Mouse (Mus musculus): ENCODE results near the gene Hoxa10. TPM values are rescaled to one million over a fixed set of nuclear protein-coding genes. Genes with fewer than 3 reads are reported as not detected.

Gene Hoxa10
- polyA plus RNA-seq, 1 experiment from 2014 or later, result 10.0 TPM

DNA sequence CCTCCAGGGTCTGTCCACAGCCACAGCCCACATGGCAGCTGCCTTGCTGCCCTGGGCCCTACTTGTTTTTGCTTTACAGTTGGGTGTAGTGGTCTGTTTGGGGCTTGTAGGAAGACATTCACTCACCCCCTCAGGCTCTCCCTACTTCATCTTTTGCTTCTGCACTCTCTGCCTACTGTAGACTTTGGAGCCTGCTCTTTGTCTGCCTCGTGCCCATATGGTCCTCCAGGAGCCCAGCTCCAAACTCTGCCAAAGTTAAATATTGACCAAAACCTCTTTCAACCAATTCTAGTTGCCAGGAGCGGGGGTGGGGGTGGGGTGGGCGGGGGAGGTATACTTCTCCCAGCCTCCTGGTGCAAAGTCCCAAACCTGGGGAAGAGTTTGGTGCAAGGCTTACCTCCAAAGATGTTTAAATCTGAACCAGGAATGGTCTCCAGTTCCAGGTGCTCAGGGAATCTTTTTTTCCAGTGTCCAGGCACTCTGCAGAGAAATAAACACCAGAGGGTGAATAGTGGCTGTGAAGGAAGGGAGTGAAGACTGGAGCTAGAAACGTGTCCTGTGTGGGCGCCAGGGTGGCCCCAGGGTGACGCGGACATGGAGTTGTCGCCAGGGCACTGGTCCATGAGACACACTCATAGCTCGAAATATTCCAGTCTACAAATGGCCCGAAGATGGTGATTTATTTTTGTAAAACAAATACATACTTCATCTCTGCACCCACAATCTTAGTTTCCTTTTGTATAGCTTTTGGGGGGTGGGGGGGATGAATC is 57.2 kb downstream of the Hoxa10 start:
- peak overlapping the region; percentile 86 for H3K27ac ChIP-seq (ENCODE audit: low read length)
- peak overlapping the region; percentile 13; the same call in 1 of the 2 replicates for H3K4me3 ChIP-seq (ENCODE audit: low read length)
- ATAC-seq, result peak; percentile 63
- WGBS, result 18% methylated on average over 10 of the region's 10 CpGs
- no peaks in the 10 kb centered on the region for H3K9me3 ChIP-seq (ENCODE audit: control insufficient read depth, low read length)
- H3K36me3 ChIP-seq (ENCODE audit: control insufficient read depth, insufficient read depth, low read length), result no peaks in the 10 kb centered on the region
- H3K4me2 ChIP-seq (ENCODE audit: low read depth, low read length), result peak overlapping the region; percentile 43
- H3K4me1 ChIP-seq (ENCODE audit: control insufficient read depth, insufficient read depth, low read length), result peaks cover 50% of the 10 kb centered on the region
- peaks cover 8% of the 10 kb centered on the region for H3K27me3 ChIP-seq (replicated peaks; ENCODE audit: control insufficient read depth, insufficient read depth, low read length)
- H3K9ac ChIP-seq (ENCODE audit: low read depth, low read length), result peak overlapping the region; percentile 53

- 0 out of 2 replicates have a peak overlapping the region, but pooled peaks have one; percentile 8 for H3K4me3 ChIP-seq (ENCODE audit: low read length)
- 40% methylated on average over 1 of the region's 1 CpGs for WGBS
- H3K9me3 ChIP-seq (ENCODE audit: control insufficient read depth, low read length), result no peaks in the 10 kb centered on the region
- H3K9ac ChIP-seq (ENCODE audit: low read depth, low read length), result peak overlapping the region; percentile 53
- peak; percentile 34; the same call in 1 of the 2 replicates for ATAC-seq
- H3K36me3 ChIP-seq (ENCODE audit: control insufficient read depth, insufficient read depth, low read length), result no peaks in the 10 kb centered on the region
- peak overlapping the region; percentile 86 for H3K27ac ChIP-seq (ENCODE audit: low read length)
- H3K4me1 ChIP-seq (ENCODE audit: control insufficient read depth, insufficient read depth, low read length), result peaks cover 51% of the 10 kb centered on the region
- peak overlapping the region; percentile 43 for H3K4me2 ChIP-seq (ENCODE audit: low read depth, low read length)
- H3K27me3 ChIP-seq (replicated peaks; ENCODE audit: control insufficient read depth, insufficient read depth, low read length), result peaks cover 8% of the 10 kb centered on the region
Measured at GRCm38 (mm10) chr6:52182793-52183192, 57.9 kb downstream of the Hoxa10 start.

- Histone ChIP-seq H3K36me3 (ENCODE audit: control insufficient read depth, insufficient read depth, low read length) (no peaks in the 10 kb centered on the region), H3K27ac (ENCODE audit: low read length) (no peak overlapping the region), H3K9me3 (ENCODE audit: control insufficient read depth, low read length) (no peaks in the 10 kb centered on the region), H3K4me3 (ENCODE audit: low read length) (no peak overlapping the region), H3K4me1 (ENCODE audit: control insufficient read depth, insufficient read depth, low read length) (peaks cover 58% of the 10 kb centered on the region), H3K27me3 (replicated peaks; ENCODE audit: control insufficient read depth, insufficient read depth, low read length) (peaks cover 8% of the 10 kb centered on the region), H3K4me2 (ENCODE audit: low read depth, low read length) (no peak overlapping the region), H3K9ac (ENCODE audit: low read depth, low read length) (0 out of 2 replicates have a peak overlapping the region, but pooled peaks have one; percentile 79)
- WGBS, result 50% methylated on average over 2 of the region's 2 CpGs
- ATAC-seq, result no peak
Measured at GRCm38 (mm10) chr6:52182030-52182429, 58.6 kb downstream of the Hoxa10 start.

MicroRNAs encoded within 50 kb of the gene (microRNA counts, 519-probe panel; counts per million panel counts)
- 3,064 counts per million, percentile 78 among the panel's probes with 10 or more counts for microRNA mmu-miR-196b

Small RNA genes lying within 50 kb of the gene (microRNA-seq; reads per million reads assigned to microRNA genes)
- 6,409 reads per million, percentile 91 among the genes with 10 or more reads in this experiment for gene Mir196b

Other genes with a start within 250 kb of the Hoxa10 start
- gene Skap2, start 228.3 kb downstream of the Hoxa10 start, polyA plus RNA-seq (2015; fragmentation: Nextera tagmentation; extraction: Ambion mirVana), result 39.2 and 42.9 TPM in 2 replicates
- gene Hoxa1, start 82.5 kb downstream of the Hoxa10 start, polyA plus RNA-seq (2015; fragmentation: Nextera tagmentation; extraction: Ambion mirVana), result 0.72 and 0.88 TPM in 2 replicates
- 5.0 and 5.1 TPM in 2 replicates for gene Hoxa2, start 76.0 kb downstream of the Hoxa10 start, polyA plus RNA-seq (2015; fragmentation: Nextera tagmentation; extraction: Ambion mirVana)
- 1.5 TPM in 2 replicates for gene 5730596B20Rik, start 63.4 kb downstream of the Hoxa10 start, polyA plus RNA-seq (2015; fragmentation: Nextera tagmentation; extraction: Ambion mirVana)
- gene Hoxa4, start 49.1 kb downstream of the Hoxa10 start, polyA plus RNA-seq (2015; fragmentation: Nextera tagmentation; extraction: Ambion mirVana), result 1.7 and 2.4 TPM in 2 replicates
- gene Hoxa5, start 36.3 kb downstream of the Hoxa10 start, polyA plus RNA-seq (2015; fragmentation: Nextera tagmentation; extraction: Ambion mirVana), result 15.3 and 15.5 TPM in 2 replicates
- gene Hoxa6, start 32.1 kb downstream of the Hoxa10 start, polyA plus RNA-seq (2015; fragmentation: Nextera tagmentation; extraction: Ambion mirVana), result 1.2 and 1.4 TPM in 2 replicates
- 5.2 and 5.9 TPM in 2 replicates for gene Hoxa3, start 27.5 kb downstream of the Hoxa10 start, polyA plus RNA-seq (2015; fragmentation: Nextera tagmentation; extraction: Ambion mirVana)
- gene Gm28308, start 27.5 kb downstream of the Hoxa10 start, polyA plus RNA-seq (2015; fragmentation: Nextera tagmentation; extraction: Ambion mirVana), result not detected in 2 replicates
- 6.0 and 8.2 TPM in 2 replicates for gene Hoxa7, start 19.0 kb downstream of the Hoxa10 start, polyA plus RNA-seq (2015; fragmentation: Nextera tagmentation; extraction: Ambion mirVana)
- gene Hoxa9, start 9.8 kb downstream of the Hoxa10 start, polyA plus RNA-seq (2015; fragmentation: Nextera tagmentation; extraction: Ambion mirVana), result 3.0 and 3.2 TPM in 2 replicates
- 1.4 and 1.9 TPM in 2 replicates for gene Hoxa11, start 5.0 kb upstream of the Hoxa10 start, polyA plus RNA-seq (2015; fragmentation: Nextera tagmentation; extraction: Ambion mirVana)
- 0.24 and 0.45 TPM in 2 replicates for gene Hoxa13, start 20.0 kb upstream of the Hoxa10 start, polyA plus RNA-seq (2015; fragmentation: Nextera tagmentation; extraction: Ambion mirVana)
- not detected in 2 replicates for gene Evx1, start 72.6 kb upstream of the Hoxa10 start, polyA plus RNA-seq (2015; fragmentation: Nextera tagmentation; extraction: Ambion mirVana)

Data from intestine, embryonic 16.5 days (tissue).